Mouse (Mus musculus): ENCODE measurements around the gene Kcnk13. TPM values are rescaled to one million over a fixed set of nuclear protein-coding genes. Genes with fewer than 3 reads are reported as not detected.

Gene Kcnk13
- polyA plus RNA-seq (2014; fragmentation: Nextera tagmentation; extraction: Ambion mirVana), result 0.41 and 0.54 TPM in 2 replicates

DNA sequence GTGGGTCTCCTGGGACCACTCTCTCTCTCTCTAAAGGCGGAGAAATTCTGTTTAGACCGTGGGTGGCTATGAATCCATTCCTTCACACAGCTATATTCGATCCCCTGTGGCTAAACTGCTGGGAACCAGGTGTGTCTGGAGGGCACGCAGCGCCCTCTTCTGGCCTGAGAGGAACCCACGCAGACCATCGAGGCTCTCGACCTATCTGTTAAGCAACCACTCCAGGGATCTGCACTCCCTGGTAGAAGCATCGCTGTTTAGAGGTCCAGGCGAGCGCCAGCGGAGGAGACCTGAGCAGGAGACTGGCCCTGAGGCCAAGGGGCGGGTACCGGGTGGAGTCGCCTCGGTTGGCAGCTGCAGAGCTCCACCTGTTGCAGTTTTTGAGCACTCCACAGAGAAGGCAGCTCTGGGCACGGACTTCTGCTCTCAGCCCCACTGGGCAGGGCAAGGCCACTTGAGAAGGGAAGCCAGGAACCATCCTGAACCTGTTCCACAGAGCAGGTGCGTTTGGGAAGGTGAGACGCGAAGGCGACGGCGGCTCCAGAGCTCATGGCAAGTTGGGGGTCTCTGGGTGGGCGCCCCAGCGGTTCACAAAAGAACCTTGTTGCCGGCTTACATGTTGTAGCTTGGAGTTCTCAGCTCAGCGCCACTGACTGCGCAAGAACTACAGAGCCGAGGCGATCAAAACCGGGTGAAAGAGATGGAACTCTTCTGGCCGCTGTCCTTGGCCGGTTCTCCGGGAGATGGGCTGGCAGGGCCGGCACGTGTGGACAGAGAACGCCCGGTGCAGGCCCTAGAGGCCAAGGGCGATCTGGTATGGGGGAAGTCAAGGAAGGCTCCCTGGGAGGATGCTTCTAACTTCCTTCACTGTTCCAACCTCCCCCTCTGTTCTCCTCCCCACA is at the start of gene Kcnk13:
Kcnk13 (plus strand) TSS at position 199 of the 902 bp plus-strand sequence.
- H3K27ac ChIP-seq (replicated peaks; ENCODE audit: low read depth, low read length), result no peak within 1 kb of the TSS
- ATAC-seq (replicated peaks; ENCODE audit: insufficient number of reproducible peaks, low FRiP score, low TSS enrichment, low read depth), result peak; percentile 20; the same call in 1 of the 2 replicates
- 2% methylated on average over 39 of the region's 39 CpGs for WGBS

DNA sequence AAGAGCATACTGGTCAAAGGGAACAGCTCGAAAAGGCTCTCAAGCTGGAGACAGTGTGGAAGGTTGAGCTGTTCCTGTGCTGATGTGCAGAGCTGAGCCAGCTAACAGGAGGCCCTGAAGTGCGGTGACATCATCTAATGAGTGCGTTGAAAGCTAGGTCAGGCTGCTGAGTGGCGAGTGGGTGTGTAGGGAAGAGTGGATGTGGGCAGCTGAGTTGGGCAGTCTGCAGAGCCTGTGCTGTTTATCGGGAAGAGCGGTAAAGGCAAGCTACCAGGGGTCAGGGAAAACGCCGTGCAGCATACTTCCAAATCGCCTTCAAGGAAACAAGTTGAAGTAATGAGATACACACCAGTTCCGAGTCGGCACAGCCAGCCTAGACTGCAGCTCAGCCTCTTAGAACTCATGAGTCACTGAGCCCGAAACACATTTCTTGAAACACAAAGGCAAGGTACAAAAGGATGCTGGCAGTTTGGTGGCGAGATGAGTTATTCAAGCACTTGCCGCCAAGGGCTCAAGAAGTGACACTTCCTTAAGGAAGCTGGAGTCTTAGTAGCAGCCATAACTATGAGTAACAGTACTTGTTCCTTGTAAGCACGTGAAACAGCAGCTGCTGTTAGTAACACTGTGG is 46.4 kb upstream of the Kcnk13 start:
- Histone ChIP-seq H3K4me1 (ENCODE audit: control insufficient read depth, insufficient read depth, low read length) (no peaks in the 10 kb centered on the region), H3K4me2 (ENCODE audit: low read depth, low read length) (no peak overlapping the region), H3K27me3 (ENCODE audit: control insufficient read depth, insufficient read depth, low read length) (no peaks in the 10 kb centered on the region), H3K27ac (replicated peaks; ENCODE audit: low read depth, low read length) (no peak overlapping the region), H3K9me3 (replicated peaks; ENCODE audit: control insufficient read depth, low read length) (no peaks in the 10 kb centered on the region), H3K36me3 (replicated peaks; ENCODE audit: control insufficient read depth, insufficient read depth, low read depth, low read length) (no peaks in the 10 kb centered on the region; the same call in 1 of the 2 replicates), H3K9ac (replicated peaks; ENCODE audit: low read length) (no peak overlapping the region), H3K4me3 (ENCODE audit: low read depth, low read length) (no peak overlapping the region)
- DNase-seq (ENCODE audit: low spot score) (no peak), ATAC-seq (replicated peaks; ENCODE audit: insufficient number of reproducible peaks, low FRiP score, low TSS enrichment, low read depth) (no peak)
- WGBS, result 90% methylated on average over 15 of the region's 15 CpGs

More for the DNA sequence above, at the start of gene Kcnk13:
- Histone ChIP-seq H3K4me2 (ENCODE audit: low read depth, low read length) (peak within 1 kb of the TSS; percentile 93), H3K9ac (replicated peaks; ENCODE audit: low read length) (peak within 1 kb of the TSS; percentile 32), H3K27me3 (ENCODE audit: control insufficient read depth, insufficient read depth, low read length) (peaks cover 42% of the 10 kb centered on the region), H3K36me3 (replicated peaks; ENCODE audit: control insufficient read depth, insufficient read depth, low read depth, low read length) (no peaks in the 10 kb centered on the region), H3K4me3 (ENCODE audit: low read depth, low read length) (peak within 1 kb of the TSS; percentile 48), H3K9me3 (replicated peaks; ENCODE audit: control insufficient read depth, low read length) (no peaks in the 10 kb centered on the region), H3K4me1 (ENCODE audit: control insufficient read depth, insufficient read depth, low read length) (peaks cover 5% of the 10 kb centered on the region)
- peak; percentile 85 for DNase-seq (ENCODE audit: low spot score)

DNA sequence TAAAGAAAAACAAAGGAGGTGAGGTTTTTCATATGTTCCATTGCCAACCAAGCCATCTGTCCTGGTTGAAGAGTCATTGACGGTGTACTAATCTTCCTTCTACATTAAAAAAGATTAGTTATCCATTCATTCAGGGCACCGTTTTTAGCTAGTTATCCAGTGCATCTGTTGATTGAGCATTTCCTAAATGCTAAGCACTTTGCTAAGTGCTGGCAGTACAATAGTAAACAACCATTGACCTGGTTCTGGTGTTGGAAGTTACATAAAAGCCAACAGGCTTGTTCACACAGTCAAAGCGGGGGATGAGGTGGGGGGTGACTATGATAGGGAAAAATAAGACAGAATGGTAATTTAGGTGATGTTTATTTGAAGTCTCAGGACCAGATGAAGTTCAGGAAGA is 44.7 kb upstream of the Kcnk13 start:
- Histone ChIP-seq H3K9ac (replicated peaks; ENCODE audit: low read length) (no peak overlapping the region), H3K4me1 (ENCODE audit: control insufficient read depth, insufficient read depth, low read length) (no peaks in the 10 kb centered on the region), H3K27me3 (ENCODE audit: control insufficient read depth, insufficient read depth, low read length) (no peaks in the 10 kb centered on the region), H3K9me3 (replicated peaks; ENCODE audit: control insufficient read depth, low read length) (no peaks in the 10 kb centered on the region), H3K4me2 (ENCODE audit: low read depth, low read length) (no peak overlapping the region), H3K27ac (replicated peaks; ENCODE audit: low read depth, low read length) (no peak overlapping the region), H3K4me3 (ENCODE audit: low read depth, low read length) (no peak overlapping the region), H3K36me3 (replicated peaks; ENCODE audit: control insufficient read depth, insufficient read depth, low read depth, low read length) (no peaks in the 10 kb centered on the region; the same call in 1 of the 2 replicates)
- 94% methylated on average over 3 of the region's 3 CpGs for WGBS
- no peak for DNase-seq (ENCODE audit: low spot score)
- ATAC-seq (replicated peaks; ENCODE audit: insufficient number of reproducible peaks, low FRiP score, low TSS enrichment, low read depth), result no peak

DNA sequence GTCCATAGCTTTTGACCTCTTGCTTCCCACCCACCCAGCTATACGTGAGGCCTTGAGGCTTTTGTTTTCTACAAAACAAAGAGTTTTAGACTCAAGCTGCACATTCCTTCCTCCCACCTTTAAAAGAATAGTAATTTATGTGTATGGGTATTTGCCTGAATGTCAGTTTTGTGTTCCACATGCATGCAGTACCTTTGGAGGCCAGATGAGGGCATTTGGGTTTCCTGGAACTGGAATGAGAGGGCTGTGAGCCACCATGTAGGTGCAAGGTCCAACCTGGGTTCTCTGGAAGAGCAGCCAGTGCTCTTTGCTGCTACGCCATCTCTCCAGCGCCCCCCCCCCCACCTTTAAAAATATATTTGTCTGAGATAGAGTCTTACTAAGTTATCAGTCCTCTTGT is 43.3 kb upstream of the Kcnk13 start:
- H3K4me3 ChIP-seq (ENCODE audit: low read depth, low read length), result no peak overlapping the region
- H3K36me3 ChIP-seq (replicated peaks; ENCODE audit: control insufficient read depth, insufficient read depth, low read depth, low read length), result no peaks in the 10 kb centered on the region; the same call in 1 of the 2 replicates
- H3K9me3 ChIP-seq (replicated peaks; ENCODE audit: control insufficient read depth, low read length), result no peaks in the 10 kb centered on the region
- 79% methylated on average over 3 of the region's 3 CpGs for WGBS
- H3K27me3 ChIP-seq (ENCODE audit: control insufficient read depth, insufficient read depth, low read length), result no peaks in the 10 kb centered on the region
- ATAC-seq (replicated peaks; ENCODE audit: insufficient number of reproducible peaks, low FRiP score, low TSS enrichment, low read depth), result no peak
- H3K4me2 ChIP-seq (ENCODE audit: low read depth, low read length), result no peak overlapping the region
- H3K4me1 ChIP-seq (ENCODE audit: control insufficient read depth, insufficient read depth, low read length), result no peaks in the 10 kb centered on the region
- no peak overlapping the region for H3K27ac ChIP-seq (replicated peaks; ENCODE audit: low read depth, low read length)
- DNase-seq (ENCODE audit: low spot score), result peak; percentile 23
- no peak overlapping the region for H3K9ac ChIP-seq (replicated peaks; ENCODE audit: low read length)

DNA sequence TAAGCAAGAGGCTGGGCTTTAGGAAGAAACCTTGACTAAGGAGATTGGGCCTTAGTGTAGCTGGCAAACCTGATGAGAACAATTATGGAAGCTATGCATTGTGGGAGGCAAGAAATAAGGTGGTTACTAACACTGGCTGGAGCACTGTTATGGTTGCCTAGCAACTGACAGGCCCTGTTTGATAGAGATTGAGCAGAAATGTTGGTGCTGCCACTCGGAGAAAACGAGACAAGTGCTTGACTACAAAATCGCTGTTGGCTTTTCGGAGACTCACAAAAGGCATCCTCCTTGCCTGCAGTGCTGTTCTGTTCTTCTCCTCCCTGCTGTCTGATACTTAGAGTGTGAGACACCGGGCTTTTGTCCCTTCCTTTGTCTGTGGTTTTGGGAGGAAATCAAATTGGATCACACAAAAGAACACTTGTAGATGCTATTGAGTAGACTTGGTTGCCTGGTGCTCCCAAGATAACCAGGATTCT is 41.1 kb upstream of the Kcnk13 start:
- H3K27me3 ChIP-seq (ENCODE audit: control insufficient read depth, insufficient read depth, low read length), result no peaks in the 10 kb centered on the region
- no peak overlapping the region for H3K9ac ChIP-seq (replicated peaks; ENCODE audit: low read length)
- H3K27ac ChIP-seq (replicated peaks; ENCODE audit: low read depth, low read length), result no peak overlapping the region
- no peak overlapping the region for H3K4me3 ChIP-seq (ENCODE audit: low read depth, low read length)
- DNase-seq (ENCODE audit: low spot score) (peak; percentile 53), ATAC-seq (replicated peaks; ENCODE audit: insufficient number of reproducible peaks, low FRiP score, low TSS enrichment, low read depth) (0 out of 2 replicates have a peak, but pooled peaks have one; percentile 82)
- 42% methylated on average over 5 of the region's 5 CpGs for WGBS
- H3K4me2 ChIP-seq (ENCODE audit: low read depth, low read length), result no peak overlapping the region
- H3K4me1 ChIP-seq (ENCODE audit: control insufficient read depth, insufficient read depth, low read length), result no peaks in the 10 kb centered on the region
- H3K9me3 ChIP-seq (replicated peaks; ENCODE audit: control insufficient read depth, low read length), result no peaks in the 10 kb centered on the region
- no peaks in the 10 kb centered on the region; the same call in 1 of the 2 replicates for H3K36me3 ChIP-seq (replicated peaks; ENCODE audit: control insufficient read depth, insufficient read depth, low read depth, low read length)

DNA sequence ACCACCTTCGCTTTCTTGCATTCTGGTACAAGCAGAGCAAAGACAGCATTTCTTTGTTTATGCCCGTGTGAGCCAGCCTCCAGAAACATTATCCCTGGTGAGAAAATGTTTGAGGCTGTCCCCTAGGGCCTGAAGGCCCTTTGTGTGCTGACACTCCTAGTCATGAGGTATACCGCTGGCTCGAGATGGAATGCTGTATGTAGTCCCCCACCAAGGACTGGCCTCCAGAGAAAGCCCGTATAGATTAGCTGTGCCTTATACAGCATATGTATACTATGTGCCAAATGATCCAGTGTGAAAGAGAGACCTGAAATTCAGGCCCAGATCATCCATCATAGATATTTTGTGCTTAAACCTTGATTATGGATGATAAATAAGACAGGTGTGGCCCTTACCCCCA is 40.6 kb upstream of the Kcnk13 start:
- Histone ChIP-seq H3K36me3 (replicated peaks; ENCODE audit: control insufficient read depth, insufficient read depth, low read depth, low read length) (no peaks in the 10 kb centered on the region; the same call in 1 of the 2 replicates), H3K27ac (replicated peaks; ENCODE audit: low read depth, low read length) (no peak overlapping the region), H3K27me3 (ENCODE audit: control insufficient read depth, insufficient read depth, low read length) (no peaks in the 10 kb centered on the region), H3K4me2 (ENCODE audit: low read depth, low read length) (no peak overlapping the region), H3K4me3 (ENCODE audit: low read depth, low read length) (no peak overlapping the region), H3K9ac (replicated peaks; ENCODE audit: low read length) (no peak overlapping the region), H3K4me1 (ENCODE audit: control insufficient read depth, insufficient read depth, low read length) (no peaks in the 10 kb centered on the region), H3K9me3 (replicated peaks; ENCODE audit: control insufficient read depth, low read length) (no peaks in the 10 kb centered on the region)
- no peak for ATAC-seq (replicated peaks; ENCODE audit: insufficient number of reproducible peaks, low FRiP score, low TSS enrichment, low read depth)
- 57% methylated on average over 5 of the region's 5 CpGs for WGBS
- no peak for DNase-seq (ENCODE audit: low spot score)

DNA sequence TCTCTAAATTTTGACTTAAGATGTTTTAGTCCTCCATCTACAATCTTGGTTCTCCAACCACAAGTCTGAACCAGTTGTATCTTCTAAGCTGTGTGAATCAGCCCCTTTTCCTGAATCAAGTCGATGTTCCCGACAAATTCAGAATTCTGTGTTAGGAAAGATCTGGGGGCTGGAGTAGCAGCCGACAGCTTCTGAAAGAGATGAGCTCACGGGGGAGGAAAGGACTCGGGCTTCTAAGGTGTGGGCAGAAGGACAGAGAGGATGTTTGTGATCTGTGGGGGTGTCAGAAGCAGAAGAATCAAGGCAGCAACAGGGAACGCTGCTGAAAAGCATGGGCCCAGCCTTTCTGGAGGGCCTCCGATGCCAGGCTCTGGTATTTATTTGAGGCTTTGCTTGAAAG is 36.0 kb upstream of the Kcnk13 start:
- peaks cover 3% of the 10 kb centered on the region for H3K36me3 ChIP-seq (replicated peaks; ENCODE audit: control insufficient read depth, insufficient read depth, low read depth, low read length)
- 86% methylated on average over 7 of the region's 7 CpGs for WGBS
- H3K4me1 ChIP-seq (ENCODE audit: control insufficient read depth, insufficient read depth, low read length), result no peaks in the 10 kb centered on the region

DNA sequence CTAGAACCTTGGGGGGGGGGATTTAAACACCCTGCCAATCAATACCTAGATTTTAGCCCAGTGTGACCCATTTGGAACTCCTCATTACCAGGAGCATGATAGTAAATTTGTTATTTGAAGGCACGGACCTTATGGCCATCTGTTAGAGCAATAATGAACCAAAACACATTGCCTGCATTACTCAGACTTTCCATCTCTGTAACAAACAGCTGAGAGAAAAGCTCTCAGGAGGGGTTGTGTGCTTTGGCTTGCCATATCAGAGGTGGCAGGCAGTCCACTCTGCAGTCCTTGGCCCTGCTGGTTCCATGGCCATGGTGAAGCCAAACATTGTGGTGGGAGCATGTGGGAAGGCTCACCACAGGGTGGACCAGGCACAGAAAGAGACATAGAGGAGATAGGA is 35.1 kb upstream of the Kcnk13 start:
- DNase-seq (ENCODE audit: low spot score) (no peak), ATAC-seq (replicated peaks; ENCODE audit: insufficient number of reproducible peaks, low FRiP score, low TSS enrichment, low read depth) (no peak)
- H3K4me2 ChIP-seq (ENCODE audit: low read depth, low read length), result no peak overlapping the region
- no peaks in the 10 kb centered on the region for H3K9me3 ChIP-seq (replicated peaks; ENCODE audit: control insufficient read depth, low read length)
- H3K4me1 ChIP-seq (ENCODE audit: control insufficient read depth, insufficient read depth, low read length), result no peaks in the 10 kb centered on the region
- H3K27me3 ChIP-seq (ENCODE audit: control insufficient read depth, insufficient read depth, low read length), result no peaks in the 10 kb centered on the region
- no peak overlapping the region for H3K4me3 ChIP-seq (ENCODE audit: low read depth, low read length)
- no peak overlapping the region for H3K9ac ChIP-seq (replicated peaks; ENCODE audit: low read length)
- H3K27ac ChIP-seq (replicated peaks; ENCODE audit: low read depth, low read length), result no peak overlapping the region
- peaks cover 3% of the 10 kb centered on the region for H3K36me3 ChIP-seq (replicated peaks; ENCODE audit: control insufficient read depth, insufficient read depth, low read depth, low read length)
- 91% methylated on average over 1 of the region's 1 CpGs for WGBS

More for the DNA sequence above, 36.0 kb upstream of the Kcnk13 start:
- Histone ChIP-seq H3K27ac (replicated peaks; ENCODE audit: low read depth, low read length) (no peak overlapping the region), H3K4me2 (ENCODE audit: low read depth, low read length) (no peak overlapping the region), H3K9me3 (replicated peaks; ENCODE audit: control insufficient read depth, low read length) (no peaks in the 10 kb centered on the region), H3K9ac (replicated peaks; ENCODE audit: low read length) (no peak overlapping the region), H3K27me3 (ENCODE audit: control insufficient read depth, insufficient read depth, low read length) (no peaks in the 10 kb centered on the region), H3K4me3 (ENCODE audit: low read depth, low read length) (no peak overlapping the region)
- no peak for ATAC-seq (replicated peaks; ENCODE audit: insufficient number of reproducible peaks, low FRiP score, low TSS enrichment, low read depth)
- DNase-seq (ENCODE audit: low spot score), result no peak

Data from embryonic facial prominence, embryonic 11.5 days (tissue).